Mouse (Mus musculus): ENCODE measurements around the gene 2810408A11Rik. TPM values are rescaled to one million over a fixed set of nuclear protein-coding genes. Genes with fewer than 3 reads are reported as not detected.
A peak's percentile ranks its signal among the peaks of the same experiment; 100 is the strongest.

Gene 2810408A11Rik
- total RNA-seq, 2 experiments from 2014 or later, result not detected

DNA sequence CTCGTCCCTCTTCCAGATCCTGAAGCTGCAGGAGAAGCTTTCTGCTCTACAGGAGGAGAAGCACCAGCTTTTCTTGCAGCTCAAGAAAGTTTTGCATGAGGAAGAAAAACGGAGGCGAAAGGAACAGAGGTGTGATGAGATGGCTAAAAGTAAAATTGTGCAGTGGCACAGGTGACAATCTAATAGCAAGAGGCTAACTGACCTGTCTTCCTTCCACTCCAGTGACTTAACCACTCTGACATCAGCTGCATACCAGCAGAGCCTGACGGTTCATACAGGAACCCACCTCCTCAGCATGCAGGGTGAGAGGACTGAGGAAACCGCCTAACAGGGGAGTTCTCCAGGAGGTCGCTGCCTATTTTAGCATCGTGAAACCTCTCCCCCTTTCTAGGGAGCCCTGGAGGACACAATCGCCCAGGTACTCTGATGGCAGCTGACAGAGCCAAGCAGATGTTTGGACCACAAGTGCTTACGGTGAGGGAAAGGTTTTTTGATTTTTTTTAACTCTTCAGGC is 14.2 kb upstream of the 2810408A11Rik start:
- ATAC-seq (replicated peaks; ENCODE audit: low FRiP score, poor library complexity, severe bottlenecking), result no peak

DNA sequence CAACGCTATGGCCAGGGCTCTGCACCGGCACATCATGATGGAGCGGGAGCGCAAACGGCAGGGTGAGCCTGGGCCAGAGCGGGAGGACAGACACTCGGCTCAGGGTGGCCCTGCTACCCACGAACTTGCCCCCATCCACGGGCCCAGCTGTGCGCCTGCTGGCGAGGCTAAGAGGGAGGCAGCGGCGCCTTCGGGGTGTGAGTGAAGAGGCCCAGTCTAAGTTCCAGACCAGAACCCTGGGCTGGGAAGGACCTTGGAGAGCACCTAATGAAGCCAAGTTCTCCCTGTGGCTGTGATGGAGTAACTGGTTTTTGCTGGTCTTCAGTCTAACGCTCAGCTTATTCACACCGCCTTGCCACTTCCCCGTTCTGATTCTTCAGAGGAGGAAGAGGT is 13.6 kb upstream of the 2810408A11Rik start:
- peak; percentile 4; the same call in 1 of the 2 replicates for ATAC-seq (replicated peaks; ENCODE audit: low FRiP score, poor library complexity, severe bottlenecking)

DNA sequence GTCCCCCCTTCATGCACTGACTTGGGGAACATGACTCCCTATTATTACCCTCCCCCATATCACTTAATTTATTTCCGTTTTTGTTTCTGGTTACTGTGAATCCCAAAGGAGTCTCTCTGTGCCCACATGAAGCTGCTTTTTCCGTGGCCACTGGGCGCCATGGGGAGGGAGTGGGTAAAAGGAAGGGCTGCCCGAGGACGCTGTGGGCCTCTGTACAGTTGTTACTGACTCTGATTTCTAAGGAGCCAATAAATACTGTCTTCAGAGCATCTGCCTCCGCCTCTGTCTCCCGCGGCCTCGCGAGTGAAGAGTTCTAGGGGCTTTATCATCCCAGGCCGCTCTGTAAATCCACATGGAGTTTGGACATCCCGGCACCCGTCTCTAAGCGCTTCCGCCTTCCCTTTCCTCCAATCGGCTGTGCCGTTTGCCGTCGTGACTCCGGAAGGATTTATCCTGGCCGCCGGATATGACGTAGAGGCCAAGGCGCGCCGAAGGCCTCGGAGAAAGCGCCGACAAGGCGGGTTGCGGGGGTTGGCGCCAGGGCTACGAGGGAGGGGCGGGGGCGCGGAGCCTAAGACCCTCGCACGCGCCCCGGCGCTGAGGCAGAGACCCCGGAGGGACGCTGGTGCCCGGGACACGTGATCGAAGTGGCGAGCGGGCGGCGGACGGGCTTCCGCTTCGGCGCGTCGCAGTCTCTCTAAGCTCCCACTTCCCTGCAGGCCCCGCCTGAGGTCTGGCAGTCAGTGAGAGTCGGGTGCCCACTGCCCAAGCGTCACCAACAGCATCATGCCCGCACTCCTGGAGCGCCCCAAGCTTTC is 13.0 kb upstream of the 2810408A11Rik start, which contains the start of gene Gps2:
TSS of gene Gps2 (plus strand) at position 335 of the 818 bp plus-strand sequence.
- peak; percentile 82 for ATAC-seq (replicated peaks; ENCODE audit: low FRiP score, poor library complexity, severe bottlenecking)

- ATAC-seq (replicated peaks; ENCODE audit: low FRiP score, poor library complexity, severe bottlenecking), result no peak
These were observed 12.1 kb upstream of the 2810408A11Rik start for GRCm38 (mm10) chr11:69912716-69913530.

- ATAC-seq (replicated peaks; ENCODE audit: low FRiP score, poor library complexity, severe bottlenecking), result no peak
These were observed 10.9 kb upstream of the 2810408A11Rik start for GRCm38 (mm10) chr11:69911701-69912100.

- ATAC-seq (replicated peaks; ENCODE audit: low FRiP score, poor library complexity, severe bottlenecking), result no peak
These were observed 10.2 kb upstream of the 2810408A11Rik start for GRCm38 (mm10) chr11:69910781-69911560.

DNA sequence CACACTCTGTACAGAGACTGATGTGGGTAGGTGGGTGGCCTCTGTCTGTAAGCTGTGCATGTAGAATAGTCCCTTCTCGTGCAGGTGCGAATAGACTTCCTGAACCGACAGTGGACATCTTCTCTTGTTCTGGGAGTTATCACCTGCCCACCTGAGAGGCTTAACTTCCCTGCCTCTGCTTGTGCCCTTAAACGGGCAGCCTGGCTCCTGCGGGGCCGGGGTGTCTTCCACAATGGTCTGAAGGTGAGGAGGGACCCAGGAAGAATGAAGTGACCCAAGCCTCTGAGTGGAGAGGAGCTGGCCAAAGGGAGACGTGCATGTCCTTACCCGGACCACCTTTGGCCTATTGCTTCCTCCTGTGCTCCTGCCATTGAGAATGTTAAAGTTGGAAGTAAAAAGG is 9.4 kb upstream of the 2810408A11Rik start:
- ATAC-seq (replicated peaks; ENCODE audit: low FRiP score, poor library complexity, severe bottlenecking), result no peak

DNA sequence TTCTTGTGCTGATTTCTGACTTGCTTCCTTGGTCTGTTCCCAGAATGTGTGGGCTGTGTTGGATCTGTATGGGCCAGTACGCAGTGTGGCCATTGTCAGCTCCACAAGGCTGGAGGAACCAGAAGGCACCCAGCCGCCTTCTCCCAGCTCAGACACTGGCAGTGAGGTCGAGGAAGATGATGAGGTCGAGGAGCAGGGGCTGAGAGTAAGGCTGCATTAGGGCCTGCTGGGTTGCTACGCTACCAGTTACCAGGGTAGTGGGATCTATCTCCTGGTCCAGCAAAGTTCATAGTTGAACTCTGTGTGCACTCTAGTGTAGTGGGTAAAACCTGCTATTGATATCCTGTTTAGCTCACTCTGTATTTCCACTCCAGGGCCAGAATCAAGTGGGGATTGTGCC is 8.4 kb upstream of the 2810408A11Rik start:
- no peak for ATAC-seq (replicated peaks; ENCODE audit: low FRiP score, poor library complexity, severe bottlenecking)

DNA sequence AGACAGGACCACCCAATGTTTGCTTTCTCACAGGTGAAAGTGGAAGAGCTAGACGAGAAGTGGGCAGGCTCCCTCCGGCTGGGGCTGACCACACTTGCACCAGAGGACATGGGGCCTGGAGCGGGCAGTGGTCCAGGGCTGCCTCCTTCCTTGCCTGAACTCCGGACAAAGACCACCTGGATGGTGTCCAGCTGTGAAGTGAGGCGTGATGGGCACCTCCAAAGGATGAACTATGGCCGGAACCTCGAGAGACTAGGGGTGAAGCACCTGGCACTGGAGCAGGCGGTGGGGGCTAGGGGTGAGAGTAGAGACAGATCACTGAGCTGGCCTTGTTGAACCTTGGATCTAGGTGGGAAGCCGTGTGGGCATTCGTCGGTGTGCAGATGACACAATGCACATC is 7.9 kb upstream of the 2810408A11Rik start:
- ATAC-seq (replicated peaks; ENCODE audit: low FRiP score, poor library complexity, severe bottlenecking), result no peak

GRCm38 (mm10) chr11:69904311-69904710 is 3.5 kb upstream of the 2810408A11Rik start:
- no peak for ATAC-seq (replicated peaks; ENCODE audit: low FRiP score, poor library complexity, severe bottlenecking)

GRCm38 (mm10) chr11:69902972-69903371 is 2.2 kb upstream of the 2810408A11Rik start:
- no peak for ATAC-seq (replicated peaks; ENCODE audit: low FRiP score, poor library complexity, severe bottlenecking)

DNA sequence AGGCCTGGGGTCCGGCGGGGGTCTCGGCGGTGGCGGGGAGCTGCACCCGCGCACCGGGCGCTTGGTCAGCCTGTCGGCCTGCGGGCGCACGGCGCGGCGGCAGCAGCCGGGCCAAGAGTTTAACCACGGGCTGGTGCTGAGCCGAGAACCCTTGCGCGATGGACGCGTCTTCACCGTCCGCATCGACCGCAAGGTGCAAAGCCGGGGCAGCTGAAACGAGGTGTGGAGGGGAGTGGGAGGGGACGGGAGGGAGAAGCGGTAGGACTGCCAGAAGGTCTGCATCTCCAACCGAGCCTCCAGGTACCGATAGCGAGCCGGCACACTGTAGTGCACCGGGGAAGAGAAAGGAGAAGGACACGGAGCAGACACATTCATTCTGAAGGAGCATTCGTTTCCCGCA is 1.2 kb upstream of the 2810408A11Rik start:
- peak; percentile 9; the same call in 1 of the 2 replicates for ATAC-seq (replicated peaks; ENCODE audit: low FRiP score, poor library complexity, severe bottlenecking)

GRCm38 (mm10) chr11:69901406-69901846 is 639 bp upstream of the 2810408A11Rik start:
- peak; percentile 69 for ATAC-seq (replicated peaks; ENCODE audit: low FRiP score, poor library complexity, severe bottlenecking)

- no peak for ATAC-seq (replicated peaks; ENCODE audit: low FRiP score, poor library complexity, severe bottlenecking)
These were observed 917 bp downstream of the 2810408A11Rik start for GRCm38 (mm10) chr11:69899870-69900269.

GRCm38 (mm10) chr11:69895291-69895690 is 5.5 kb downstream of the 2810408A11Rik start, which contains the start of gene Acap1:
Gene Acap1 (minus strand): TSS chr11:69895539.
- no peak for ATAC-seq (replicated peaks; ENCODE audit: low FRiP score, poor library complexity, severe bottlenecking)

- no peak for ATAC-seq (replicated peaks; ENCODE audit: low FRiP score, poor library complexity, severe bottlenecking)
These were observed 6.1 kb downstream of the 2810408A11Rik start for GRCm38 (mm10) chr11:69894671-69895070.

- peak; percentile 62 for ATAC-seq (replicated peaks; ENCODE audit: low FRiP score, poor library complexity, severe bottlenecking)
These were observed 9.3 kb downstream of the 2810408A11Rik start for GRCm38 (mm10) chr11:69891482-69891881.

- ATAC-seq (replicated peaks; ENCODE audit: low FRiP score, poor library complexity, severe bottlenecking), result peak; percentile 75
These were observed 13.7 kb downstream of the 2810408A11Rik start for GRCm38 (mm10) chr11:69886907-69887635.

GRCm38 (mm10) chr11:69884663-69885062 is 16.1 kb downstream of the 2810408A11Rik start:
- ATAC-seq (replicated peaks; ENCODE audit: low FRiP score, poor library complexity, severe bottlenecking), result no peak
